Comparison of ENCODE assay signal across 8 mouse cellular contexts in the genomic region with DNA sequence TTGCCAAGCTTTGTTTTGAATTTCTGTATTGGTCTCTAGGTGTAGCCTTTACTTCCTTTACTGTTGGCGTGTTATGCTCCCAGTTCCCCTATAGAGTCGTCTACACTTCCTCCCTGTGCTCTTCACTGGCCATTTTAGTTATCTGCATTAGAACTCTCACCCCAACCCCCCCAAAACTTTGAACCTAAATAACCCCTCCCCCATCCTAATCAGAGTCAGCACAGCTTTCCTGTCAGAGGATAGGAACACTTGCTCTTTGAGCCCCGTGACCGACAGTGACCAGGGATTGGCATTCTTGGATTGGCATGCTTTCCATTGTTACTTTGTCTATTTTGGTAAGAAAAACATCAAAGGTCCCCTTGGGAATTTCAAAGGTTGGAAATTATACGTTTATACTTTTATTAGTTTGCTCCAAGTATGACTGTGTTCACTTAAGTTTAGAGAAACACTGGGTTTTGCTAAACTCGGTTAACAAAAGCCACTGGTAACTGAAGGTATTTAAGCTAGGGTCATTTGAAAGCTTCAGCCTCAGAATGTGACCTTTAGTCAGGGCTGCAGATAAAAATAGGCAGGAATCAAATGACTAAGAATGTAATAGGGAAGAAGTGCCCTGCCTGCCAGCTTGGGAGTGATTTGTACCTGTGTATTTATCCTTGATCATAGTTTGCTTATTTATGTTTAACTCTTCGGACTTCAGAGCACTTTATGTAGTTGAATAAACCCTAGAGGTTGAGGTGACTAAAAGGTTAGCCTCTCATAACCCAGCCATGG. TPM values are rescaled to one million over a fixed set of nuclear protein-coding genes. Genes with fewer than 3 reads are reported as not detected.
A peak's percentile ranks its signal among the peaks of the same experiment; 100 is the strongest.
DNase-seq lines count a peak whose midpoint lies in the region; ATAC-seq and TF ChIP-seq lines count a peak whose summit lies in the region.

No protein-coding gene starts in this region.

- no peak for TF ChIP-seq POLR2A in bone marrow, adult 2 months (IDR thresholded peaks at IDR 0.05; ENCODE audit: borderline replicate concordance, control insufficient read depth, low read depth, low read length)

- no peaks in the 10 kb centered on the region for H3K9me3 ChIP-seq in hindbrain, postnatal 0 days (ENCODE audit: low read length)
- no peaks in the 10 kb centered on the region for H3K9me3 ChIP-seq in midbrain, embryonic 12.5 days

- TF ChIP-seq CTCF in gastrocnemius, adult 2 months (IDR thresholded peaks at IDR 0.05) = no peak
- TF ChIP-seq CTCF in bone marrow, adult 2 months (IDR thresholded peaks at IDR 0.05; ENCODE audit: control insufficient read depth, insufficient read depth, low read length) = no peak
- TF ChIP-seq CTCF in hindbrain, postnatal 0 days (IDR thresholded peaks at IDR 0.05; ENCODE audit: low read depth) = no peak

- H3K4me3 ChIP-seq in gastrocnemius, adult 2 months = peak overlapping the region; percentile 97
- H3K4me3 ChIP-seq in bone marrow, adult 2 months (replicated peaks; ENCODE audit: control insufficient read depth, low read depth, low read length) = peak overlapping the region; percentile 68
- H3K4me3 ChIP-seq in hindbrain, postnatal 0 days (ENCODE audit: low read length) = no peak overlapping the region
- no peak overlapping the region for H3K4me3 ChIP-seq in midbrain, embryonic 12.5 days

- no peak for ATAC-seq in hindbrain, postnatal 0 days
- ATAC-seq in midbrain, embryonic 12.5 days (ENCODE audit: low FRiP score, low read depth) = no peak

- H3K27me3 ChIP-seq in hindbrain, postnatal 0 days (ENCODE audit: insufficient read depth, low read length) = no peaks in the 10 kb centered on the region
- H3K27me3 ChIP-seq in midbrain, embryonic 12.5 days = no peaks in the 10 kb centered on the region

- 16% methylated on average over 7 of the region's 7 CpGs for WGBS in bone marrow, adult 2 months
- WGBS in hindbrain, postnatal 0 days = 61% methylated on average over 7 of the region's 7 CpGs
- 66% methylated on average over 7 of the region's 7 CpGs for WGBS in midbrain, embryonic 12.5 days

- H3K9ac ChIP-seq in hindbrain, postnatal 0 days (replicated peaks; ENCODE audit: low read length) = no peak overlapping the region; the same call in 1 of the 2 replicates
- H3K9ac ChIP-seq in midbrain, embryonic 12.5 days (replicated peaks) = no peak overlapping the region

- no peaks in the 10 kb centered on the region; the same call in 1 of the 2 replicates for H3K36me3 ChIP-seq in hindbrain, postnatal 0 days (ENCODE audit: insufficient read depth, low read length)
- peaks cover 55% of the 10 kb centered on the region for H3K36me3 ChIP-seq in midbrain, embryonic 12.5 days

- H3K27ac ChIP-seq in gastrocnemius, adult 2 months = peak overlapping the region; percentile 100
- no peak overlapping the region for H3K27ac ChIP-seq in bone marrow, adult 2 months (ENCODE audit: control insufficient read depth, insufficient read depth, low read depth, low read length, poor library complexity)
- no peak overlapping the region for H3K27ac ChIP-seq in hindbrain, postnatal 0 days
- no peak overlapping the region for H3K27ac ChIP-seq in midbrain, embryonic 12.5 days (replicated peaks)

- peak; percentile 53 for DNase-seq in gastrocnemius, adult 2 months
- no peak for DNase-seq in gastrocnemius, adult 18-20 months (ENCODE audit: low spot score)
- no peak for DNase-seq in hindbrain, postnatal 0 days (ENCODE audit: low spot score)
- DNase-seq in T-cell, adult 2 months (ENCODE audit: low spot score) = no peak
- no peak for DNase-seq in cerebellum, adult 9-10 months
- DNase-seq in cerebellum, postnatal 10 days = no peak

- H3K4me2 ChIP-seq in hindbrain, postnatal 0 days (ENCODE audit: low read depth, low read length) = peak overlapping the region; percentile 97
- peak overlapping the region; percentile 33 for H3K4me2 ChIP-seq in midbrain, embryonic 12.5 days (replicated peaks)

- peaks cover 11% of the 10 kb centered on the region for H3K4me1 ChIP-seq in bone marrow, adult 2 months (ENCODE audit: control insufficient read depth, insufficient read depth, low read length)
- H3K4me1 ChIP-seq in hindbrain, postnatal 0 days (ENCODE audit: insufficient read depth, low read length) = peaks cover 17% of the 10 kb centered on the region; the same call in 1 of the 2 replicates
- H3K4me1 ChIP-seq in midbrain, embryonic 12.5 days = peaks cover 44% of the 10 kb centered on the region

- intact Hi-C loops in gastrocnemius, adult 2 months (cut with DNase I) = loop anchor here (1.0 kb wide), 1 partner anchor 13 kb away; no protein-coding TSS in a partner anchor

RNA-seq across cellular contexts. Expression of gene Mcl1, which starts 3.5 kb away (rescaled TPM):
- total RNA-seq in gastrocnemius, adult 2 months (2021) = 100 to 1,000 TPM; 110 to 123 TPM
- total RNA-seq in gastrocnemius, adult 18-20 months (2021) = 10 to 100 TPM; 96.0 to 99.4 TPM
- 88.8 and 134 TPM in 2 replicates for polyA plus RNA-seq in bone marrow, adult 2 months (2011; ENCODE audit: insufficient read depth, insufficient read length, low replicate concordance, missing spikeins)
- 110 and 126 TPM in 2 replicates for total RNA-seq in hindbrain, postnatal 0 days (2014; rRNA removed)
- 38.8 and 41.5 TPM in 2 replicates for polyA plus RNA-seq in hindbrain, postnatal 0 days (2015; fragmentation: Nextera tagmentation; extraction: Ambion mirVana)
- polyA plus RNA-seq in midbrain, embryonic 12.5 days (2016; fragmentation: Nextera tagmentation; extraction: Ambion mirVana) = 74.3 and 88.9 TPM in 2 replicates

RNA-seq across cellular contexts. Expression of gene Adamtsl4, which starts 25.6 kb away (rescaled TPM):
- total RNA-seq in gastrocnemius, adult 2 months (2021) = 10 to 100 TPM; 17.2 to 32.0 TPM
- 10 to 100 TPM; 25.9 to 30.8 TPM for total RNA-seq in gastrocnemius, adult 18-20 months (2021)
- polyA plus RNA-seq in bone marrow, adult 2 months (2011; ENCODE audit: insufficient read depth, insufficient read length, low replicate concordance, missing spikeins) = 1.9 and 2.7 TPM in 2 replicates
- total RNA-seq in hindbrain, postnatal 0 days (2014; rRNA removed) = 1.0 and 1.6 TPM in 2 replicates
- 1.4 and 2.1 TPM in 2 replicates for polyA plus RNA-seq in hindbrain, postnatal 0 days (2015; fragmentation: Nextera tagmentation; extraction: Ambion mirVana)
- 1.3 and 1.5 TPM in 2 replicates for polyA plus RNA-seq in midbrain, embryonic 12.5 days (2016; fragmentation: Nextera tagmentation; extraction: Ambion mirVana)

RNA-seq across cellular contexts. Expression of gene Ensa, which starts 37.3 kb away (rescaled TPM):
- total RNA-seq in gastrocnemius, adult 2 months (2021) = 100 to 1,000 TPM in 1 of 2 experiments, 10 to 100 TPM in 1; 97.2 to 102 TPM
- 100 to 1,000 TPM in 1 of 2 experiments, 10 to 100 TPM in 1; 95.9 to 106 TPM for total RNA-seq in gastrocnemius, adult 18-20 months (2021)
- 29.3 and 36.2 TPM in 2 replicates for polyA plus RNA-seq in bone marrow, adult 2 months (2011; ENCODE audit: insufficient read depth, insufficient read length, low replicate concordance, missing spikeins)
- total RNA-seq in hindbrain, postnatal 0 days (2014; rRNA removed) = 84.3 and 93.8 TPM in 2 replicates
- 136 and 139 TPM in 2 replicates for polyA plus RNA-seq in hindbrain, postnatal 0 days (2015; fragmentation: Nextera tagmentation; extraction: Ambion mirVana)
- 100 and 106 TPM in 2 replicates for polyA plus RNA-seq in midbrain, embryonic 12.5 days (2016; fragmentation: Nextera tagmentation; extraction: Ambion mirVana)

Comparison
In these comparisons a context has a peak if more than half of its experiments do, and no peak if none do; other contexts are left out.
1. H3K4me3 ChIP-seq: peak in gastrocnemius, adult 2 months (single experiment) and bone marrow, adult 2 months (single experiment); none in hindbrain, postnatal 0 days (single experiment) and midbrain, embryonic 12.5 days (single experiment).